Mouse (Mus musculus) erythroblast, embryonic 14.5 days (primary cell): Measurements from ENCODE around the gene Syt14. TPM values are rescaled to one million over a fixed set of nuclear protein-coding genes. Genes with fewer than 3 reads are reported as not detected.

Experiments used
- H3K27me3 ChIP-seq: 2 replicates; pipeline ENCODE4 v1.6.1; 2012; ENCODE audit warnings: inconsistent platforms; ENCODE audit not compliant: control insufficient read depth
- H3K36me3 ChIP-seq: 2 replicates; pipeline ENCODE4 v1.6.1; 2012; ENCODE audit warnings: mild to moderate bottlenecking, inconsistent platforms; ENCODE audit not compliant: control insufficient read depth
- H3K4me1 ChIP-seq: 2 replicates; pipeline ENCODE4 v1.6.1; 2012; ENCODE audit warnings: inconsistent platforms; ENCODE audit not compliant: control insufficient read depth
- H3K4me3 ChIP-seq: replicated peaks from 2 replicates; pipeline ENCODE3; 2012; ENCODE audit warnings: moderate library complexity, mild to moderate bottlenecking, inconsistent platforms
- H3K9me3 ChIP-seq: 2 replicates; pipeline ENCODE4 v1.6.1; 2012; ENCODE audit warnings: low read length, inconsistent platforms, mixed read lengths; ENCODE audit not compliant: control insufficient read depth
- GATA1 ChIP-seq: IDR thresholded peaks from 2 replicates; pipeline ENCODE4 v1.6.1; 2012; ENCODE audit warnings: low read length, inconsistent platforms, mixed read lengths
- TAL1 ChIP-seq: IDR thresholded peaks from 3 replicates; pipeline ENCODE4 v1.6.1; 2012; ENCODE audit warnings: low read length, inconsistent platforms, mixed read lengths
- polyA plus RNA-seq: library from polyadenylated mRNA; stranded (reverse); fragments of >175 nt; gene quantifications from 2 replicates; pipeline ENCODE4 v1.2.3, GENCODE M21; 2012

Syt14 gene
- polyA plus RNA-seq, 1 experiment, result 0.53 TPM

- Histone ChIP-seq H3K4me1 (no peaks in the 10 kb centered on the region; the same call in 1 of the 2 replicates), H3K36me3 (peaks cover 3% of the 10 kb centered on the region), H3K27me3 (no peaks in the 10 kb centered on the region), H3K9me3 (no peaks in the 10 kb centered on the region), H3K4me3 (no peak overlapping the region)
- TF ChIP-seq GATA1 (no peak), TAL1 (no peak)
These were observed 88.3 kb downstream of the Syt14 start for GRCm38 (mm10) chr1:192947170-192947838.

- Histone ChIP-seq H3K4me3 (no peak overlapping the region), H3K36me3 (peaks cover 24% of the 10 kb centered on the region), H3K9me3 (no peaks in the 10 kb centered on the region), H3K4me1 (no peaks in the 10 kb centered on the region), H3K27me3 (no peaks in the 10 kb centered on the region)
- no peak for TF ChIP-seq GATA1
- TF ChIP-seq TAL1, result no peak
These were observed 96.5 kb downstream of the Syt14 start for GRCm38 (mm10) chr1:192939033-192939432.

- H3K4me3 ChIP-seq, result no peak overlapping the region
- no peaks in the 10 kb centered on the region for H3K27me3 ChIP-seq
- no peak for TF ChIP-seq GATA1
- no peak for TF ChIP-seq TAL1
- peaks cover 29% of the 10 kb centered on the region for H3K36me3 ChIP-seq
- H3K4me1 ChIP-seq, result no peaks in the 10 kb centered on the region
- no peaks in the 10 kb centered on the region for H3K9me3 ChIP-seq
These were observed 97.6 kb downstream of the Syt14 start for GRCm38 (mm10) chr1:192937956-192938355.

GRCm38 (mm10) chr1:192931797-192932196 is 103.8 kb downstream of the Syt14 start:
- H3K4me3 ChIP-seq, result no peak overlapping the region
- H3K27me3 ChIP-seq, result no peaks in the 10 kb centered on the region
- TF ChIP-seq GATA1 (no peak), TAL1 (no peak)
- no peaks in the 10 kb centered on the region for H3K4me1 ChIP-seq
- H3K36me3 ChIP-seq, result peaks cover 66% of the 10 kb centered on the region
- peaks cover 8% of the 10 kb centered on the region for H3K9me3 ChIP-seq

- H3K4me1 ChIP-seq, result no peaks in the 10 kb centered on the region
- TF ChIP-seq TAL1 (no peak), GATA1 (no peak)
These were observed 123.4 kb downstream of the Syt14 start for GRCm38 (mm10) chr1:192912101-192912728.

GRCm38 (mm10) chr1:192901516-192901915 is 134.1 kb downstream of the Syt14 start:
- Histone ChIP-seq H3K36me3 (peaks cover 47% of the 10 kb centered on the region), H3K27me3 (no peaks in the 10 kb centered on the region), H3K9me3 (no peaks in the 10 kb centered on the region), H3K4me3 (no peak overlapping the region), H3K4me1 (no peaks in the 10 kb centered on the region)
- no peak for TF ChIP-seq TAL1
- no peak for TF ChIP-seq GATA1

More at GRCm38 (mm10) chr1:192912101-192912728, 123.4 kb downstream of the Syt14 start:
- Histone ChIP-seq H3K27me3 (no peaks in the 10 kb centered on the region), H3K4me3 (no peak overlapping the region), H3K9me3 (no peaks in the 10 kb centered on the region), H3K36me3 (peaks cover 17% of the 10 kb centered on the region)

GRCm38 (mm10) chr1:192900913-192901312 is 134.7 kb downstream of the Syt14 start:
- Histone ChIP-seq H3K4me3 (no peak overlapping the region), H3K36me3 (peaks cover 54% of the 10 kb centered on the region), H3K9me3 (no peaks in the 10 kb centered on the region), H3K4me1 (no peaks in the 10 kb centered on the region), H3K27me3 (no peaks in the 10 kb centered on the region)
- TF ChIP-seq TAL1 (no peak), GATA1 (no peak)

- no peaks in the 10 kb centered on the region for H3K27me3 ChIP-seq
- H3K4me3 ChIP-seq, result no peak overlapping the region
- no peaks in the 10 kb centered on the region for H3K4me1 ChIP-seq
- TF ChIP-seq TAL1, result no peak
- no peak for TF ChIP-seq GATA1
- H3K36me3 ChIP-seq, result peaks cover 69% of the 10 kb centered on the region
- no peaks in the 10 kb centered on the region for H3K9me3 ChIP-seq
These were observed 136.8 kb downstream of the Syt14 start for GRCm38 (mm10) chr1:192898742-192899141.

- no peaks in the 10 kb centered on the region for H3K4me1 ChIP-seq
- H3K9me3 ChIP-seq, result no peaks in the 10 kb centered on the region
- H3K36me3 ChIP-seq, result peaks cover 71% of the 10 kb centered on the region
- H3K4me3 ChIP-seq, result no peak overlapping the region
- TF ChIP-seq TAL1 (no peak), GATA1 (no peak)
- no peaks in the 10 kb centered on the region for H3K27me3 ChIP-seq
These were observed 138.4 kb downstream of the Syt14 start for GRCm38 (mm10) chr1:192897218-192897617.
